Mouse (Mus musculus) liver, adult 2 months (tissue): ENCODE data around the gene Klra4. TPM values are rescaled to one million over a fixed set of nuclear protein-coding genes. Genes with fewer than 3 reads are reported as not detected.

Experiments used
- DNase-seq: peaks from one replicate; pipeline ENCODE4 v3.0.0-alpha.2; 2011; ENCODE audit warnings: low read depth, low spot score; ENCODE audit errors: extremely low read depth
- H3K27ac ChIP-seq: fragments of 200-500 bp; replicated peaks from 2 replicates; pipeline ENCODE4 v1.5.1; 2012; ENCODE audit warnings: low read depth, mild to moderate bottlenecking, control low read depth, inconsistent platforms, low read length; ENCODE audit not compliant: insufficient read depth
- H3K27me3 ChIP-seq: fragments of 200-500 bp; 2 replicates; pipeline ENCODE4 v1.6.1; 2012; ENCODE audit warnings: mild to moderate bottlenecking, moderate library complexity, low read length, inconsistent platforms; ENCODE audit not compliant: control insufficient read depth, insufficient read depth
- H3K36me3 ChIP-seq: fragments of 200-500 bp; 2 replicates; pipeline ENCODE4 v1.6.1; 2012; ENCODE audit warnings: low read length, inconsistent platforms; ENCODE audit not compliant: control insufficient read depth, insufficient read depth
- H3K4me1 ChIP-seq: fragments of 200-500 bp; 2 replicates; pipeline ENCODE4 v1.6.1; 2011; ENCODE audit warnings: low read length; ENCODE audit not compliant: control insufficient read depth, insufficient read depth
- H3K4me3 ChIP-seq: fragments of 200-500 bp; 2 replicates; pipeline ENCODE4 v1.5.1; 2011; ENCODE audit warnings: low read depth, mild to moderate bottlenecking, control low read depth, low read length, moderate library complexity; ENCODE audit not compliant: insufficient read depth
- H3K79me2 ChIP-seq: fragments of 200-500 bp; 2 replicates; pipeline ENCODE4 v1.6.1; 2012; ENCODE audit warnings: inconsistent platforms, mild to moderate bottlenecking, low read length, moderate library complexity; ENCODE audit not compliant: control insufficient read depth, insufficient read depth
- H3K9ac ChIP-seq: fragments of 200-500 bp; 2 replicates; pipeline ENCODE4 v1.6.1; 2012; ENCODE audit warnings: low read depth, mild to moderate bottlenecking, control low read depth, inconsistent platforms, low read length
- CTCF ChIP-seq: fragments of 200-500 bp; IDR thresholded peaks from 2 replicates; pipeline ENCODE4 v1.5.1; 2011; ENCODE audit warnings: low read depth, low read length, control low read depth
- POLR2A ChIP-seq: fragments of 200-500 bp; IDR thresholded peaks from 2 replicates; pipeline ENCODE4 v1.6.1; 2011; ENCODE audit warnings: low read length, control low read depth; ENCODE audit not compliant: insufficient read depth; ENCODE audit errors: extremely low read depth
- WGBS: fragments of 180-500 bp; shearing (Covaris S2); methylation state at CpG from one replicate; pipeline ENCODE4 v1.1.7; 2018; 5-methylcytosine and 5-hydroxymethylcytosine counted together
- polyA plus RNA-seq: library from polyadenylated mRNA; depleted of rRNA; stranded (reverse); fragments of >200 nt; gene quantifications from 2 replicates; pipeline ENCODE4 v1.2.3, GENCODE M21; 2012; rRNA removed
- total RNA-seq: library from RNA; depleted of rRNA; stranded (reverse); fragments of >200 nt; gene quantifications from 2 replicates; pipeline ENCODE4 v1.2.3, GENCODE M21; 2014; rRNA removed

The Klra4 gene
- total and polyA plus RNA-seq, 2 experiments = not detected

GRCm38 (mm10) chr6:130026854-130027253, 40.2 kb downstream of the Klra4 start, which contains the start of gene Klra6:
Klra6 (minus strand) TSS chr6:130026954.
- Histone ChIP-seq H3K36me3 (no peaks in the 10 kb centered on the region), H3K27me3 (no peaks in the 10 kb centered on the region), H3K9ac (no peak within 1 kb of the TSS), H3K79me2 (no peaks in the 10 kb centered on the region), H3K27ac (no peak within 1 kb of the TSS), H3K4me3 (no peak within 1 kb of the TSS), H3K4me1 (no peaks in the 10 kb centered on the region)
- DNase-seq = no peak
- TF ChIP-seq POLR2A (no peak), CTCF (no peak)
- 67% methylated on average over 4 of the region's 4 CpGs for WGBS

Other genes with a start within 250 kb of the Klra4 start
- not detected in 2 replicates for gene Gm17631, start 204.6 kb downstream of the Klra4 start, total RNA-seq
- gene Gm17631, start 204.6 kb downstream of the Klra4 start, polyA plus RNA-seq = not detected in 2 replicates
- gene Klra17, start 190.6 kb downstream of the Klra4 start, total RNA-seq = 0.09 and 0.34 TPM in 2 replicates
- gene Klra17, start 190.6 kb downstream of the Klra4 start, polyA plus RNA-seq = not detected in 2 replicates
- gene Klra5, start 149.6 kb downstream of the Klra4 start, total RNA-seq = 0.20 TPM in 1 of 2 replicates, not detected in the other
- gene Klra5, start 149.6 kb downstream of the Klra4 start, polyA plus RNA-seq = not detected in 2 replicates
- not detected in 2 replicates for gene Klra6, start 40.3 kb downstream of the Klra4 start, total RNA-seq
- gene Klra6, start 40.3 kb downstream of the Klra4 start, polyA plus RNA-seq = not detected in 2 replicates
- not detected in 2 replicates for gene Klra8, start 62.6 kb upstream of the Klra4 start, total RNA-seq
- not detected in 2 replicates for gene Klra8, start 62.6 kb upstream of the Klra4 start, polyA plus RNA-seq
- gene Klra9, start 125.8 kb upstream of the Klra4 start, total RNA-seq = 0.20 TPM in 1 of 2 replicates, not detected in the other
- not detected in 2 replicates for gene Klra9, start 125.8 kb upstream of the Klra4 start, polyA plus RNA-seq
- gene Klra7, start 166.1 kb upstream of the Klra4 start, total RNA-seq = 0.27 TPM in 1 of 2 replicates, not detected in the other
- not detected in 2 replicates for gene Klra7, start 166.1 kb upstream of the Klra4 start, polyA plus RNA-seq
- gene Klra10, start 214.7 kb upstream of the Klra4 start, total RNA-seq = not detected in 2 replicates
- not detected in 2 replicates for gene Klra10, start 214.7 kb upstream of the Klra4 start, polyA plus RNA-seq